Mouse (Mus musculus) embryo, embryonic 10 days (tissue): ENCODE measurements at regions not wholly inside any gene's neighbourhood (a gene's known extent, or its start where the extent isn't known, plus 50 kb on each side); places are given as distances from the start of the nearest gene placed in this dataset.
A peak's percentile ranks its signal among the peaks of the same experiment; 100 is the strongest.

ENCODE experiments used
- DNase-seq: peaks from one replicate; pipeline ENCODE4 v3.0.0-alpha.2; 2015; ENCODE audit warnings: low spot score

GRCm38 (mm10) chr14:79929451-79929850, 54.4 kb upstream of the Olfm4 start:
- no peak for DNase-seq

GRCm38 (mm10) chr14:79927161-79927560, 56.7 kb upstream of the Olfm4 start:
- no peak for DNase-seq

GRCm38 (mm10) chr14:79916960-79917848, 66.7 kb upstream of the Olfm4 start:
- no peak for DNase-seq

GRCm38 (mm10) chr14:79914966-79915365, 68.9 kb upstream of the Olfm4 start:
- DNase-seq = no peak

- no peak for DNase-seq
Measured at GRCm38 (mm10) chr14:79913315-79913714, 70.6 kb upstream of the Olfm4 start.

- DNase-seq = peak; percentile 72
Measured at GRCm38 (mm10) chr14:79912610-79913009, 71.3 kb upstream of the Olfm4 start.

GRCm38 (mm10) chr14:79907761-79908160, 76.1 kb upstream of the Olfm4 start:
- DNase-seq = peak; percentile 7

GRCm38 (mm10) chr14:79905574-79905973, 78.3 kb upstream of the Olfm4 start:
- peak; percentile 59 for DNase-seq

GRCm38 (mm10) chr14:79902355-79902754, 81.5 kb upstream of the Olfm4 start:
- DNase-seq = no peak

GRCm38 (mm10) chr14:79898240-79898639, 85.6 kb upstream of the Olfm4 start:
- DNase-seq = no peak

GRCm38 (mm10) chr14:79893241-79893640, 90.6 kb upstream of the Olfm4 start:
- no peak for DNase-seq

GRCm38 (mm10) chr14:79890682-79891081, 93.2 kb upstream of the Olfm4 start:
- no peak for DNase-seq

GRCm38 (mm10) chr14:79890280-79890679, 93.6 kb upstream of the Olfm4 start:
- DNase-seq = no peak

GRCm38 (mm10) chr14:79883487-79883886, 100.4 kb upstream of the Olfm4 start:
- DNase-seq = no peak

GRCm38 (mm10) chr14:79881726-79882125, 102.2 kb upstream of the Olfm4 start:
- DNase-seq = peak; percentile 67

- peak; percentile 10 for DNase-seq
Measured at GRCm38 (mm10) chr14:79880065-79880755, 103.7 kb upstream of the Olfm4 start.

GRCm38 (mm10) chr14:79879333-79880035, 104.4 kb upstream of the Olfm4 start:
- no peak for DNase-seq

- peak; percentile 13 for DNase-seq
Measured at GRCm38 (mm10) chr14:79878285-79879019, 105.4 kb upstream of the Olfm4 start.

- peak; percentile 47 for DNase-seq
Measured at GRCm38 (mm10) chr14:79873062-79873461, 102.0 kb upstream of the Pcdh8 start.

- DNase-seq = no peak
Measured at GRCm38 (mm10) chr14:79872430-79872829, 101.3 kb upstream of the Pcdh8 start.

GRCm38 (mm10) chr14:79869325-79869724, 98.2 kb upstream of the Pcdh8 start:
- DNase-seq = no peak

GRCm38 (mm10) chr14:79856245-79856644, 85.1 kb upstream of the Pcdh8 start:
- no peak for DNase-seq
